13 mouse cellular contexts compared by ENCODE assay signal in genomic region chr15:96382223-96382622, GRCm38 (mm10).
"Had no signal": no experiment of that assay in that cellular context is flagged by ENCODE, and none has a peak within 500 bp of the region (broad histone marks: within the 10 kb centered on the region; RNA-seq: fewer than 3 reads in every experiment).

No protein-coding gene starts in this region.

- DNase-seq: gastrocnemius, postnatal 14 days; gastrocnemius, postnatal 36 days; heart, adult 18-20 months; heart, postnatal 14 days; heart, postnatal 36 days; kidney, adult 11 months; kidney, adult 2 months; kidney, adult 9 months; kidney, postnatal 14 days; kidney, postnatal 36 days; layer of hippocampus, adult 9-11 months; layer of hippocampus, postnatal 36 days; left cerebral cortex, postnatal 4 days had no signal
